ENCODE assay signal across 8 mouse cellular contexts in the genomic region with DNA sequence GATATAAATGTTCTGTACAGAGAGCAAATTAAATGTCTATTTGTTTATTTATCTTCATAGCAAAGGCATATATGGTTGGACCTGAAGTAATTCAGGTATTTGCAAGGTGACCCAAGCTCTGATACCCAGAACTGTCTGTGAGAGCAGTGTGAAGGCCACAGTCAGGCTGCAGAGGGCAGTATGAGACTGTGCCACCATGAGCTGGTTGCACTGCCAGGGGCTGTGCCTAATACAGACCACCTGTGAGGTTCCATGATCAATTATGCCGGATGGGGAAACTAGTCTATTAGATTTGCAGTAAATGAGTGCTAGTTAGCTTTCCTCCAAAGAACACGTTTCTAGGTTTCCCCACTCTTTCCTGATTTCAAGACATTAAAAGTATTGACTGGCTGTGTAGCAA.
A peak's percentile ranks its signal among the peaks of the same experiment; 100 is the strongest.
DNase-seq lines count a peak whose midpoint lies in the region; ATAC-seq lines count a peak whose summit lies in the region.

No protein-coding gene starts in this region.

- no peaks in the 10 kb centered on the region for H3K36me3 ChIP-seq in kidney, embryonic 16.5 days (ENCODE audit: insufficient read depth, low read length)
- no peaks in the 10 kb centered on the region for H3K36me3 ChIP-seq in forebrain, embryonic 10.5 days (replicated peaks)

- peak; percentile 79; the same call in 1 of the 2 replicates for ATAC-seq in kidney, embryonic 16.5 days (ENCODE audit: low FRiP score, low TSS enrichment)

- H3K4me1 ChIP-seq in kidney, embryonic 16.5 days (ENCODE audit: insufficient read depth, low read length) = peaks cover 10% of the 10 kb centered on the region
- peaks cover 13% of the 10 kb centered on the region for H3K4me1 ChIP-seq in forebrain, embryonic 10.5 days

- no peaks in the 10 kb centered on the region for H3K9me3 ChIP-seq in kidney, embryonic 16.5 days (ENCODE audit: low read length)
- no peaks in the 10 kb centered on the region for H3K9me3 ChIP-seq in forebrain, embryonic 10.5 days

- no peak overlapping the region for H3K4me2 ChIP-seq in kidney, embryonic 16.5 days (replicated peaks; ENCODE audit: low read depth, low read length)

- 49% methylated on average over 2 of the region's 2 CpGs for WGBS in kidney, embryonic 16.5 days
- WGBS in forebrain, embryonic 10.5 days = 51% methylated on average over 2 of the region's 2 CpGs

- H3K27ac ChIP-seq in kidney, embryonic 16.5 days (ENCODE audit: low read length) = no peak overlapping the region
- H3K27ac ChIP-seq in forebrain, embryonic 10.5 days = no peak overlapping the region

- no peak overlapping the region for H3K4me3 ChIP-seq in kidney, embryonic 16.5 days (ENCODE audit: low read length)
- H3K4me3 ChIP-seq in forebrain, embryonic 10.5 days = no peak overlapping the region

- no peak for DNase-seq in kidney, postnatal 14 days
- DNase-seq in R1 (ENCODE audit: low read depth, low spot score) = peak; percentile 24
- DNase-seq in forebrain, embryonic 10.5 days (ENCODE audit: extremely low spot score, low spot score) = peak; percentile 26
- DNase-seq in lung, postnatal 14 days = peak; percentile 4
- DNase-seq in frontal cortex, postnatal 25 days (ENCODE audit: low spot score in 2 of 2) = no peak
- no peak for DNase-seq in c-Kit-positive CD71-positive TER-119-positive erythroid progenitor cells, embryonic 14.5 days (ENCODE audit: low spot score)
- DNase-seq in gastrocnemius, adult 18-20 months (ENCODE audit: low spot score) = no peak

- H3K27me3 ChIP-seq in kidney, embryonic 16.5 days (ENCODE audit: insufficient read depth, low read length) = no peaks in the 10 kb centered on the region
- H3K27me3 ChIP-seq in forebrain, embryonic 10.5 days (ENCODE audit: poor library complexity, severe bottlenecking) = peaks cover 32% of the 10 kb centered on the region

- no peak overlapping the region for H3K9ac ChIP-seq in kidney, embryonic 16.5 days (replicated peaks; ENCODE audit: low read length)

Comparison
In these comparisons a context has a peak if more than half of its experiments do, and no peak if none do; other contexts are left out.
1. DNase-seq: peak in R1 (single experiment), forebrain, embryonic 10.5 days (single experiment) and lung, postnatal 14 days (single experiment); none in kidney, postnatal 14 days (single experiment), frontal cortex, postnatal 25 days (0 of 2), c-Kit-positive CD71-positive TER-119-positive erythroid progenitor cells, embryonic 14.5 days (single experiment) and gastrocnemius, adult 18-20 months (single experiment).